Mouse (Mus musculus) liver, adult 2 months (tissue): ENCODE results near the gene Foxo4.

Experiments used
- CTCF ChIP-seq: fragments of 200-500 bp; IDR thresholded peaks from 2 replicates; pipeline ENCODE4 v1.5.1; 2011; ENCODE audit warnings: low read depth, low read length, control low read depth
- POLR2A ChIP-seq: fragments of 200-500 bp; IDR thresholded peaks from 2 replicates; pipeline ENCODE4 v1.6.1; 2011; ENCODE audit warnings: low read length, control low read depth; ENCODE audit not compliant: insufficient read depth; ENCODE audit errors: extremely low read depth

- TF ChIP-seq POLR2A, result no peak
- no peak for TF ChIP-seq CTCF
These were observed 33.2 kb downstream of the Foxo4 start for GRCm38 (mm10) chrX:101287543-101287942.
